Mouse (Mus musculus) liver, embryonic 18 days (tissue): Measurements from ENCODE around the gene Ushbp1. TPM values are rescaled to one million over a fixed set of nuclear protein-coding genes. Genes with fewer than 3 reads are reported as not detected.

Experiments used
- polyA plus RNA-seq: library from polyadenylated mRNA; depleted of rRNA; stranded (reverse); fragments of >200 nt; gene quantifications from 2 replicates; pipeline ENCODE4 v1.2.3, GENCODE M21; 2012; rRNA removed

The Ushbp1 gene
- 7.7 and 10.4 TPM in 2 replicates for polyA plus RNA-seq

GRCm38 (mm10) chr8:71395629-71396028 is at the start of gene Ushbp1:
Gene Ushbp1 (minus strand): TSS chr8:71395802.

GRCm38 (mm10) chr8:71405401-71406098 is 9.9 kb upstream of the Ushbp1 start, which contains the start of gene Ankle1:
Gene Ankle1 (plus strand): TSS chr8:71406010.

GRCm38 (mm10) chr8:71396639-71397305 is 1.2 kb upstream of the Ushbp1 start, which contains the start of gene Babam1:
Gene Babam1 (plus strand): TSS chr8:71396861.

GRCm38 (mm10) chr8:71381421-71381970 is 14.1 kb downstream of the Ushbp1 start, which contains the start of gene Nr2f6:
Gene Nr2f6 (minus strand): TSS chr8:71381960.

GRCm38 (mm10) chr8:71371236-71371848 is 24.3 kb downstream of the Ushbp1 start, which contains the start of gene Ocel1:
Gene Ocel1 (plus strand): TSS chr8:71371298.

GRCm38 (mm10) chr8:71366771-71367528 is 28.7 kb downstream of the Ushbp1 start, which contains the start of gene Use1:
Gene Use1 (plus strand): TSS chr8:71366848.

Other genes starting within 250 kb of the Ushbp1 start
- 5.8 and 6.5 TPM in 2 replicates for gene Myo9b, start 123.1 kb downstream of the Ushbp1 start, polyA plus RNA-seq
- 11.7 and 13.0 TPM in 2 replicates for gene Haus8, start 122.9 kb downstream of the Ushbp1 start, polyA plus RNA-seq
- 58.7 and 64.8 TPM in 2 replicates for gene Use1, start 29.0 kb downstream of the Ushbp1 start, polyA plus RNA-seq
- 3.7 and 3.9 TPM in 2 replicates for gene Ocel1, start 24.5 kb downstream of the Ushbp1 start, polyA plus RNA-seq
- gene Nr2f6, start 13.8 kb downstream of the Ushbp1 start, polyA plus RNA-seq: 41.6 and 43.5 TPM in 2 replicates
- gene Babam1, start 1.1 kb upstream of the Ushbp1 start, polyA plus RNA-seq: 52.9 and 54.8 TPM in 2 replicates
- gene Ankle1, start 10.2 kb upstream of the Ushbp1 start, polyA plus RNA-seq: 20.7 and 26.6 TPM in 2 replicates
- 5.5 and 5.9 TPM in 2 replicates for gene Abhd8, start 67.9 kb upstream of the Ushbp1 start, polyA plus RNA-seq
- 40.1 and 49.6 TPM in 2 replicates for gene Mrpl34, start 69.2 kb upstream of the Ushbp1 start, polyA plus RNA-seq
- 20.9 and 21.3 TPM in 2 replicates for gene Dda1, start 73.4 kb upstream of the Ushbp1 start, polyA plus RNA-seq
- 1.9 and 2.2 TPM in 2 replicates for gene Ano8, start 90.2 kb upstream of the Ushbp1 start, polyA plus RNA-seq
- 7.7 and 9.4 TPM in 2 replicates for gene Gtpbp3, start 92.3 kb upstream of the Ushbp1 start, polyA plus RNA-seq
- gene Plvap, start 116.0 kb upstream of the Ushbp1 start, polyA plus RNA-seq: 22.0 and 24.1 TPM in 2 replicates
- gene Ccdc194, start 129.9 kb upstream of the Ushbp1 start, polyA plus RNA-seq: 0.16 and 0.24 TPM in 2 replicates
- 137 and 184 TPM in 2 replicates for gene Bst2, start 141.7 kb upstream of the Ushbp1 start, polyA plus RNA-seq
- 46.5 and 48.2 TPM in 2 replicates for gene Mvb12a, start 147.1 kb upstream of the Ushbp1 start, polyA plus RNA-seq
- gene Tmem221, start 163.1 kb upstream of the Ushbp1 start, polyA plus RNA-seq: 0.49 and 0.64 TPM in 2 replicates
- gene Nxnl1, start 170.8 kb upstream of the Ushbp1 start, polyA plus RNA-seq: not detected in 2 replicates
- gene Slc27a1, start 173.1 kb upstream of the Ushbp1 start, polyA plus RNA-seq: 6.8 and 7.5 TPM in 2 replicates
- 63.9 and 74.3 TPM in 2 replicates for gene Pgls, start 196.4 kb upstream of the Ushbp1 start, polyA plus RNA-seq
- 5.4 and 6.2 TPM in 2 replicates for gene Fam129c, start 201.8 kb upstream of the Ushbp1 start, polyA plus RNA-seq
- 49.9 and 57.5 TPM in 2 replicates for gene Colgalt1, start 215.2 kb upstream of the Ushbp1 start, polyA plus RNA-seq